Mouse (Mus musculus): ENCODE measurements around the gene Rundc3a.

The Rundc3a gene

GRCm38 (mm10) chr11:102435754-102436470 is 42.7 kb downstream of the Rundc3a start:
- DNase-seq: peak; percentile 97

GRCm38 (mm10) chr11:102436471-102436790 is 43.2 kb downstream of the Rundc3a start:
- DNase-seq: peak; percentile 85

DNA sequence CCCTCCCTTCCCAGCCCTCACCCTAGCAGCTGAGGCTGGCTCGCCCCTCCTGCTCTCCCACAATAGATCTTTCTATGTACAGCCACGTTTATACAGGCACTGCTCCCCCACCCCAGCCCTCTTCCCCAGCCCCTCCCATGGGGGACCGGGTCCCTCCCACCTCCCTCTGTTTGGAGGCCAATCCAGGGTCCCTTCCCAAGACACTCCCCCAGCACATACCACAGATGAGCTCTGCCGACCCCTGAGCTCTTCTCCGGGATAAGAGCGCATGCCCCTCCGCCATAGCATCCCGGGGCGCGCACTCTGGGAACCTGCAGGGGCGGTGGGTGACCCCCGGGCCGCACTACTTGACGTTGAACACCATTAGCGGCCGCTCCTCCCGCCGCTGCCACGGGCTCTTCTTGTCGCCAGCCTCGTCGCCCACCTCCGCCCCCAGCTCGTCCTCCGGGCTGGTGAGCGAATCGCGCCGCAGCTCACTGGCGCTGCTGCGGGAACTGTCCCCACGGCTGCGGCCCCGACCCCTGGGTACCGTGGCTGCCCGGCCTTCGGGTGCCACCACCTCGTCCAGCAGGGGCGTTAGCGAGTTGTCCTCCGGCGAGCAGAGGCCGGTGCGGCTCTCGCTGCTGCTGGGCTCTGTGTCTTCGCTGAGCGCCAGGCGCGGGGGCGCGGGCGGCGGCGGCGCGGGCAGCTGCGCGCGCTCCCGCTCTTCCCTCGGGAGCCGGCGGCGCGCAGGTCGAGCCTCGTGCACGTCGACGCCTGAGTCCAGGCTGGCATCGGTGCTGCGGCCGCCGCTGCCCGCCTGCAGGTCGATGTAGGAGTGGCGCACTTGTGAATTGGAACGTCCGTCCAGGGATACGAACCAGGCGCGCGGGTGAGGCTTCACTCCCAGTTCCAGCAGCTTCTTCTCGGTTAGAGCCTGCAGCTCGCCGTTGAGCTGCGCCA is 44.2 kb downstream of the Rundc3a start:
- peak; percentile 95 for DNase-seq

- DNase-seq: peak; percentile 94
Measured at GRCm38 (mm10) chr11:102438212-102439092, 45.2 kb downstream of the Rundc3a start.

DNA sequence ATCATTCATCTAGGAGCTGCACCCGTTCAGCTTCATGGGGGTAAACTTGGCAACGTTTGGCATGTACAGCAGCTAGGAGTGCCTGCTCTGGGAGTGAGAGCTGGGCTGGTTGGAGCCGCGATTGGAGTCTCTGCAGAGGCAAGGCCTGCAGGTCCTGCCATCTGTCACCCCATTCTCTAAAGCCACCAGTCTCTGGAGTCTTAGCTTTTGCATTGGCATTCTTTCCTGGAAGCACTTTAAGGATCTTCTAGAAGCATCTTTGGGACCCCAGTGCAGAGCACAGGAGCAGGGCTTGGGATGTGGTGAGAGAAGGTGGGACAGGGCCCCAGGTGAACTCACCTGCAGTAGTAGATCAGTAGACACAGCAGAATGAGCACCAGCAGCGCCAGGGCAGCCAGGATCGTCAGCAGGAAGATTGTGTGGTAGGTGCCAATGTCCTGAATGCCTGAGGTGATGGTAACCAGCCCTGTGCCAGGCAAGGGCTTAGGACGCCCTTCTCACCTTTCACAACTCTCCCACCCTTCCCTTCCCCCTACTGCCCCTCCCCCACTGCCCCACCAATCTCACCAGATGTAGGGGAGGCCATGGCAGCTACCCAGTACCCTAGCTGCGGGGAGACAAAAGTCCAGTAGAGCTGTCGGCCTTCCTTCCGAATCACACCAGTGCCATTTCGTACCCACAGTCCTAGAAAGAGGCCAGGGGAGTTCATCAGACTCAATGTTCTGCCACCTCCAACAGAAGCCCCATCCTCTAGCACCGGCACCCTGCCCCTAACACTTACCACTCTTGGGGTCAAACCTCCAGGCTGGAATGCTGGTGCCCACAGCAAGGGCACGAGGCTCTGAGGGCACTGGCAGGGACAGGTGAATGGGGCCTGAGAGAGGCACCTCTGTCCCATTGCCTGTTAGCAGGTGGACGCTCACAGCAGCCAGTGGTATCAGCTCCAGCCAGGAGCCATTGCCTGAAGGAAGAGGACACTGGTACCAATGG is 46.2 kb downstream of the Rundc3a start:
- peak; percentile 92 for DNase-seq

- DNase-seq: no peak
Measured at GRCm38 (mm10) chr11:102440255-102440654, 47.1 kb downstream of the Rundc3a start.

GRCm38 (mm10) chr11:102441434-102441833 is 48.2 kb downstream of the Rundc3a start:
- DNase-seq: no peak

DNA sequence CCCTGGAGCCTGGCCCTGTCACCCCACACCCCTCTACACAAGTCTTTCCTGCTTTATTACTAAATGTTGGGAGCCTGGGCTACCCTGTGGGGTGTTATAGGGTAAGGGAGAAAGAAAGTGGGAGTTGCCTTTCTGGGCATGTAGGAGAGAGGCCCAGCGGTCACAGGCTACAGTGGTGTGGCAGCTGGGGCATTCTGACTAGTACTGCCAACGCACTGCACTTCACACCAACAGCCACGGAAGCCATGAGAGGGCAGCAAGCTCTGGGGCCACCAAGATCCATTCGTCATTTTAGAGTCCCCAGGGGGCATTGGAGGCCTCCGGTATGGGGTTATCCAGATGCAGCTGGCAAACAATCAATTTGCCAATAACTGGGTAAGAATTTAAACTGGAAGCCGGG is 48.9 kb downstream of the Rundc3a start:
- no peak for DNase-seq

- DNase-seq: peak; percentile 92
Measured at GRCm38 (mm10) chr11:102443740-102444139, 50.5 kb downstream of the Rundc3a start.

GRCm38 (mm10) chr11:102444321-102444720 is 51.1 kb downstream of the Rundc3a start:
- no peak for DNase-seq

- no peak for DNase-seq
Measured at GRCm38 (mm10) chr11:102444781-102445180, 51.6 kb downstream of the Rundc3a start.

DNA sequence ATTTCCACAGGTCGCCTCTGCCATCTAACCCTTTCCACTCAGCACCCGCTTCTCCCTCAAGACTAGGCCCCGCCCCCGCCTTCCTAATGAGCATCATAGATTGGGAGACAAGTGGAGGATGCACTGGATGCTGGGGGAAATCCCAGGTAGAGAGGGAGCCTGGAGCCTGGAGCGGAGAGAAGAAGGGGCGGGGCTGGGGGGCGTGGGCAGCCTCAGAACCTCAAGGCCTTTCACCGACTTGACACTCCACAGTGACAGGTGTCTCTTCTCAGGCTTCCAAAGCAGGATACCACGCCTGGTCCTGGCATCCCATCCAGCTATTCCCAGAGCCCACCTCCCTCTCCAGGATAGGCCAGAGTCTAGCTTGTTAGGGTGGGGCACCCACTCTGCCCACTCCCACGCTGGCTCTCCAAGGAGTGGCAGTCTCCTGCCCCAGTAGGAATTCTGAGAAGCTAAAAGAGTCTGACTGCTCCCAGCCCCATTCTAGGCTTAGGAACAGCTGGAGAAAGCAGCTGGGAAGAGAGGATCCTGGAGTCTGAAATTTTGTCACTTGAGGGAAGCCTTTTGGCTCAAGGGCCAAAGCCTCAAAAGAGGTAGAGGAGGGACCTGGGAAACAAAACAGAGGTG is 52.2 kb downstream of the Rundc3a start:
- peak; percentile 98 for DNase-seq

- DNase-seq: peak; percentile 97
Measured at GRCm38 (mm10) chr11:102445891-102446361, 52.7 kb downstream of the Rundc3a start.

- DNase-seq: peak; percentile 94
Measured at GRCm38 (mm10) chr11:102446581-102447461, 53.6 kb downstream of the Rundc3a start.

- peak; percentile 97 for DNase-seq
Measured at GRCm38 (mm10) chr11:102447497-102447896, 54.3 kb downstream of the Rundc3a start, which contains the start of gene Fam171a2. Gene Fam171a2 (minus strand): TSS chr11:102447682.

DNA sequence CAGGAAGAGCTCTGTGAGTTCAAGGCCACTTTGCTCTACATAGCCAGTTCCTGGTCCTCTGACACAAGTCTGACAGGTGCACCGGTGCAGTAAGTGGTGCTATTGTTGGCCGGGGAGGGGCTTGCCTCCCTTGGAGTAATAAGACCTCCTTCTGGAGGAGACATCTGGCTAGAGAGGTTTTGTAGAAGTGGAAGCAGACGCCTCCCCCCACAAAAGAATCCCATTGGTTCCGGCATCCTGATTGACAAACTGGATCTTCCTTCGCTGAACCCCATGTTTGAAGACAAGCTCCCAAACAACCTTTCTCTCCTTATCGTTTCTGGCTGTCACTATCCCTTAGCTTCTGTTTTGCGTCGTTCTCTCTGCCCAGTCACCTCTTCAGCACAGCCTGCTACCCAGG is 55.1 kb downstream of the Rundc3a start:
- DNase-seq: no peak

GRCm38 (mm10) chr11:102449043-102450008 is 56.1 kb downstream of the Rundc3a start:
- no peak for DNase-seq
